Mouse (Mus musculus) embryonic facial prominence, embryonic 12.5 days (tissue): ENCODE measurements at regions not wholly inside any gene's neighbourhood (a gene's known extent, or its start where the extent isn't known, plus 50 kb on each side); places are given as distances from the start of the nearest gene placed in this dataset.

ENCODE experiments used
- ATAC-seq: fragments of 200-750 bp; cut with Nextera tagmentation; 2 replicates; pipeline ENCODE4 v1.8.0; 2017; ENCODE audit not compliant: insufficient number of reproducible peaks, insufficient read depth, low FRiP score, low TSS enrichment
- H3K27ac ChIP-seq: fragments of 300-500 bp; sonication (generic); 2 replicates; pipeline ENCODE4 v1.5.1; 2016; ENCODE audit warnings: mild to moderate bottlenecking
- H3K27me3 ChIP-seq: fragments of 300-500 bp; sonication (generic); 2 replicates; pipeline ENCODE4 v1.6.1; 2016; ENCODE audit warnings: mild to moderate bottlenecking, moderate library complexity
- H3K36me3 ChIP-seq: fragments of 300-500 bp; sonication (generic); 2 replicates; pipeline ENCODE4 v1.6.1; 2016; ENCODE audit warnings: mild to moderate bottlenecking
- H3K4me1 ChIP-seq: fragments of 300-500 bp; sonication (generic); 2 replicates; pipeline ENCODE4 v1.6.1; 2016
- H3K4me2 ChIP-seq: fragments of 300-500 bp; sonication (generic); replicated peaks from 2 replicates; pipeline ENCODE4 v1.6.1; 2016; ENCODE audit warnings: mild to moderate bottlenecking, moderate library complexity
- H3K4me3 ChIP-seq: fragments of 300-500 bp; sonication (generic); 2 replicates; pipeline ENCODE4 v1.5.1; 2016; ENCODE audit warnings: mild to moderate bottlenecking
- H3K9ac ChIP-seq: fragments of 300-500 bp; sonication (generic); 2 replicates; pipeline ENCODE4 v1.6.1; 2016; ENCODE audit warnings: mild to moderate bottlenecking, moderate library complexity
- H3K9me3 ChIP-seq: fragments of 300-500 bp; sonication (generic); 2 replicates; pipeline ENCODE4 v1.6.1; 2016; ENCODE audit warnings: mild to moderate bottlenecking, moderate library complexity
- WGBS: fragments of 180-500 bp; shearing (Covaris S2); methylation state at CpG from one replicate; pipeline ENCODE4 v1.1.7; 2016; 5-methylcytosine and 5-hydroxymethylcytosine counted together

DNA sequence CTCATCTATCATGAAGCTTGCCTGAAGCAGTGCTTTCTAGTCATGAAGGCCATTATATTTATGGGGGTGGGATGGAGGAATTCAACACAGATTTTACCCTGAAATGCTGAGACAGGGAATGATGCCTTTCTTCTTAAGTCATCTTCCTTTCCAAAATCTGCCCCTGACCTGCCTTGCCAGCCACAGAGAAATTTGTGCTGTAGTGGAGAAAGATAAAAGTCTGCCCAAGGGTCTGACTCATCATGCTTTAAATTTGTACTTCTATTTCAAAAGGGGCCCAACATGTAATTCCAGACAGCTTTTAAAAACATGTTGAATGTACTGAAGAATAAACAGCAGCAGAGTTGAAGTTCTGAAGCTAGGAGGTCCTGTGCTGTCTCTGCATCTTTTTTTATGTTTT is 554.1 kb upstream of the Marcks start:
- Histone ChIP-seq H3K4me2 (no peak overlapping the region), H3K4me1 (no peaks in the 10 kb centered on the region), H3K9ac (no peak overlapping the region), H3K27me3 (no peaks in the 10 kb centered on the region), H3K36me3 (no peaks in the 10 kb centered on the region), H3K9me3 (no peaks in the 10 kb centered on the region), H3K27ac (no peak overlapping the region), H3K4me3 (no peak overlapping the region)
- ATAC-seq: no peak

- H3K4me2 ChIP-seq: no peak overlapping the region
- H3K36me3 ChIP-seq: no peaks in the 10 kb centered on the region
- no peak overlapping the region for H3K4me3 ChIP-seq
- 75% methylated on average over 2 of the region's 2 CpGs for WGBS
- H3K27me3 ChIP-seq: no peaks in the 10 kb centered on the region
- ATAC-seq: no peak
- H3K9ac ChIP-seq: no peak overlapping the region
- no peaks in the 10 kb centered on the region for H3K9me3 ChIP-seq
- no peak overlapping the region for H3K27ac ChIP-seq
- H3K4me1 ChIP-seq: no peaks in the 10 kb centered on the region
Measured at GRCm38 (mm10) chr10:37691939-37692338, 553.2 kb upstream of the Marcks start.

DNA sequence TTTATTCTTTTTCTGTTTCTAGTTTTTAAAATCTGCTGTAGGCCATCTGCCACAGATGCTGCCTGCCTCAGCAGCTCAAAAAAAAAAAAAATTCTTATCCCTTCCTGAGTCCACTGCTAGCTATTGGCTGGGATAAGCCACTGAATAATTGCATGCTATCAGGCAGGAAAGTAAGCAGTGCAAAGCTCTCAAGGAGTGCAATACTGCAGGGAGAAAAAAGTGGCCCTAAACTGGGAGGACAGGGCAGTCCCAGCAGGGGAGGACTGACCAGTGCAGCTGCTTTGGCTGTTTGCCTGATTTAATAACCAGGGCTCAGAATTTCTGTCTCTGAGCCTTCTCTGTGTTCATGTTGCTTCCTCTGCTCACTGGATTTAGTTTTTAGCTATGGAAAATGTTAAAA is 544.4 kb upstream of the Marcks start:
- no peak overlapping the region for H3K4me2 ChIP-seq
- H3K4me3 ChIP-seq: no peak overlapping the region
- no peaks in the 10 kb centered on the region for H3K4me1 ChIP-seq
- H3K27ac ChIP-seq: no peak overlapping the region
- ATAC-seq: no peak
- H3K9me3 ChIP-seq: no peaks in the 10 kb centered on the region
- H3K9ac ChIP-seq: no peak overlapping the region
- H3K27me3 ChIP-seq: no peaks in the 10 kb centered on the region
- no peaks in the 10 kb centered on the region for H3K36me3 ChIP-seq

GRCm38 (mm10) chr10:37680601-37681000 is 541.9 kb upstream of the Marcks start:
- H3K9me3 ChIP-seq: no peaks in the 10 kb centered on the region
- H3K4me1 ChIP-seq: no peaks in the 10 kb centered on the region
- no peak overlapping the region for H3K27ac ChIP-seq
- no peaks in the 10 kb centered on the region for H3K36me3 ChIP-seq
- H3K4me3 ChIP-seq: no peak overlapping the region
- ATAC-seq: no peak
- no peak overlapping the region for H3K9ac ChIP-seq
- no peak overlapping the region for H3K4me2 ChIP-seq
- H3K27me3 ChIP-seq: no peaks in the 10 kb centered on the region

DNA sequence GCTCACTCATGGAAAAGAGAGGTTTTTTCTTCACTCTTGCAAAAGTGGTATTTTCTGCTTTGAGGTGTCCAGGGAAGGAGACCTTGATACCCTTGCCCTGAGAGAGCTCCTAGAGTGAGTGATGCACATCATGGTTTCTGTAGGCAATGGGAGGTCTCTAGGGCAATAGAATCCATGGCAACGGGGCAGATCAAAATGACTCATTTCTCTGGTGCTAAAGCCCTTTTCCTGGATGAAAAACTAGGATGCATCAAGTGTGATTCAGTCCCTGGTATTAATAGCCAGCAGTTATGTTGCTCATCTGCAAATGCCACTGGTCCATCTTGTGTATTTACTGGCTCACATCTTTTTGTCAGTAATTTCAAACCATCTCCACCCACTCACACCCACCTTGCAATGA is 539.1 kb upstream of the Marcks start:
- Histone ChIP-seq H3K9me3 (no peaks in the 10 kb centered on the region), H3K4me2 (no peak overlapping the region), H3K27ac (no peak overlapping the region), H3K27me3 (no peaks in the 10 kb centered on the region), H3K36me3 (no peaks in the 10 kb centered on the region), H3K4me1 (no peaks in the 10 kb centered on the region), H3K9ac (no peak overlapping the region), H3K4me3 (no peak overlapping the region)
- no peak for ATAC-seq
- WGBS: 93% methylated on average over 1 of the region's 1 CpGs

- Histone ChIP-seq H3K27ac (no peak overlapping the region), H3K27me3 (no peaks in the 10 kb centered on the region), H3K9me3 (no peaks in the 10 kb centered on the region), H3K4me2 (no peak overlapping the region), H3K9ac (no peak overlapping the region), H3K4me3 (no peak overlapping the region), H3K4me1 (no peaks in the 10 kb centered on the region), H3K36me3 (no peaks in the 10 kb centered on the region)
- 69% methylated on average over 2 of the region's 2 CpGs for WGBS
- no peak for ATAC-seq
Measured at GRCm38 (mm10) chr10:37668827-37669226, 530.1 kb upstream of the Marcks start.

GRCm38 (mm10) chr10:37667031-37667745 is 528.5 kb upstream of the Marcks start:
- WGBS: 50% methylated on average over 7 of the region's 7 CpGs
- Histone ChIP-seq H3K9ac (no peak overlapping the region), H3K4me1 (no peaks in the 10 kb centered on the region), H3K4me3 (no peak overlapping the region), H3K4me2 (no peak overlapping the region), H3K27ac (no peak overlapping the region), H3K27me3 (no peaks in the 10 kb centered on the region), H3K36me3 (no peaks in the 10 kb centered on the region), H3K9me3 (no peaks in the 10 kb centered on the region)
- ATAC-seq: no peak

DNA sequence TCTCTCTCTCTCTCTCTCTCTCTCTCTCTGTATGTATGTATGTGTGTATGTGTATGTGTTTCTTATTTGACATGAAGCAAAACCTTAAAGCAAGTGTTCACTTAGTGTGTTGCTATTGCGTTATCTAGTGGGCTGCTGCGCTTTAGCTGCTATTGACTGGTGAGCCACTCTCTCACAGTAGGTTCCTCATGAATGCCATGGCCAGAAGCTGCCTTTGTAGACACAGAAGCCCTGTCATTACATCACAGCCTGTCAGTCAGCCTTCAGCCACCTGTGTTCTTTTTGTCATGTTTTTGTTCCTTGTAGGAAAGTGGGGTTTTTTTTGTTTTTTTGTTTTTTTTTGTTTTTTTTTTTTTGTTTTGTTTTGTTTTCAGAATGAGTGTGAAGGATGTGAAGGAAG is 527.8 kb upstream of the Marcks start:
- Histone ChIP-seq H3K9ac (no peak overlapping the region), H3K27me3 (no peaks in the 10 kb centered on the region), H3K27ac (no peak overlapping the region), H3K4me2 (no peak overlapping the region), H3K4me3 (no peak overlapping the region), H3K9me3 (no peaks in the 10 kb centered on the region), H3K4me1 (no peaks in the 10 kb centered on the region), H3K36me3 (no peaks in the 10 kb centered on the region)
- no peak for ATAC-seq
- 91% methylated on average over 2 of the region's 2 CpGs for WGBS

- Histone ChIP-seq H3K27ac (peak overlapping the region; percentile 42), H3K4me2 (peak overlapping the region; percentile 32), H3K36me3 (no peaks in the 10 kb centered on the region), H3K4me1 (peaks cover 13% of the 10 kb centered on the region), H3K4me3 (no peak overlapping the region), H3K9ac (no peak overlapping the region), H3K27me3 (no peaks in the 10 kb centered on the region), H3K9me3 (no peaks in the 10 kb centered on the region)
- ATAC-seq: peak; percentile 74; the same call in 1 of the 2 replicates
- WGBS: 14% methylated on average over 7 of the region's 7 CpGs
Measured at GRCm38 (mm10) chr10:37637001-37637562, 498.4 kb upstream of the Marcks start.

DNA sequence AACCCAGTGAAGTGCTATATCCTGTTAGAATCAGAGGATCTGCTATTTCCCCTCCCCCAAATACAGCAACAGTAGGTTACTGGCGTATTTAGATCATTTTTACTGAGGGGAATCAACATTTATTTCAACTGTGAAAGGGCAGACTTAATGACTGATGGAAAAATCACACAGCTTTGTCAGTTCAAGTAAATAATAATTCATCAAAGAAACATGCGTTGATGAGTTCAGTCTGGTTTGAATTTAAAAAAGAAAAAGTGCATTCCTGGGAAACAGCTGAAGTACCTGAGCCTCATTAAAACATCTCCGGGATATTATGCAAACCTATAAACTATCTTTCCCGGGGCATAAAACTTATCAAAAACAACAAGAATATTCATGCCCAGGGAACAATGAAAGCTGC is 497.7 kb upstream of the Marcks start:
- Histone ChIP-seq H3K4me3 (no peak overlapping the region), H3K4me2 (peak overlapping the region; percentile 32), H3K9ac (no peak overlapping the region), H3K36me3 (no peaks in the 10 kb centered on the region), H3K27ac (peak overlapping the region; percentile 42; the same call in 1 of the 2 replicates), H3K4me1 (peaks cover 13% of the 10 kb centered on the region), H3K27me3 (no peaks in the 10 kb centered on the region), H3K9me3 (no peaks in the 10 kb centered on the region)
- no peak for ATAC-seq
- WGBS: 25% methylated on average over 4 of the region's 4 CpGs

- Histone ChIP-seq H3K4me3 (no peak overlapping the region), H3K27me3 (no peaks in the 10 kb centered on the region), H3K4me2 (no peak overlapping the region), H3K27ac (no peak overlapping the region), H3K36me3 (no peaks in the 10 kb centered on the region), H3K4me1 (no peaks in the 10 kb centered on the region), H3K9ac (no peak overlapping the region), H3K9me3 (no peaks in the 10 kb centered on the region)
- 94% methylated on average over 1 of the region's 1 CpGs for WGBS
- ATAC-seq: no peak
Measured at GRCm38 (mm10) chr10:37630403-37630802, 491.7 kb upstream of the Marcks start.

GRCm38 (mm10) chr10:37627900-37628299 is 489.2 kb upstream of the Marcks start:
- no peak overlapping the region for H3K4me2 ChIP-seq
- 81% methylated on average over 3 of the region's 3 CpGs for WGBS

More at GRCm38 (mm10) chr10:37627900-37628299, 489.2 kb upstream of the Marcks start:
- H3K36me3 ChIP-seq: no peaks in the 10 kb centered on the region
- no peak for ATAC-seq
- H3K9me3 ChIP-seq: no peaks in the 10 kb centered on the region
- no peak overlapping the region for H3K4me3 ChIP-seq
- H3K4me1 ChIP-seq: no peaks in the 10 kb centered on the region
- no peak overlapping the region for H3K9ac ChIP-seq
- H3K27me3 ChIP-seq: no peaks in the 10 kb centered on the region
- no peak overlapping the region for H3K27ac ChIP-seq
